Mouse (Mus musculus): ENCODE measurements around the gene Ttc9. TPM values are rescaled to one million over a fixed set of nuclear protein-coding genes. Genes with fewer than 3 reads are reported as not detected.

The Ttc9 gene
- polyA plus RNA-seq, 1 experiment: not detected

DNA sequence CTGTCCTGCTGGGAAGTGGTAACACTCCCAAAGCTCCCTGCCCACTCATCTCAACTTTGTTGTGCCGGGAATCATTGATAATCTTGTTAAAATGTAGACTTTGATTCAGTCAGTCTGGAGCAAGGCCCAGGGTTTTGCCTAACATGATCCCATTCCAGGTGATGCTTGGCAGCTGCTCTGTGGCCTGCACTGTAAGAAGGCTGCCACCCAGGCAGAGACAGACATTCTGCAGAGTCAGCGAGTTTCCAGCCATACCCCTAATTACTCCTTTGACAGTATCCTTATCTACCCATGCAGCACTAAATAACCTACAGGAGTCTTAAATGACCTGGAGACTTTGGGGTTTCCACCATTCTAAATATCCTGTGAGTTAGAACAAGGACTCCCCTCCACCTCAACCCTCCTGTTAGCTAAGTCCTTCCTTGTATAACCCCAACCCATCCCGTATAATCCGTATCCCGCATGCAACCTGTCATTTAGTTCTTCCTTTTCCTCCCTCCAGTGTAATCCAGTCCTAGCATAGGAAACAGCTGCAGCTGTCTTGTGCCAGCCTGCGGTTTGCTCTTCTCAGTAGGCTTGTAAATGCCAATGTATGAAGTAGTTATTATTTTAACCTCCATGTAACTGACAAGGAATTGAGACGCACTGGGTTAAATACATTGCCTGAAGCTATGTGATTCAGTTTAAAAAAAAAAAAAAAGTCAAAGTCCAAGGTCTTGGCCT lies 48.9 kb downstream of the Ttc9 start:
- Histone ChIP-seq H3K27me3 (ENCODE audit: control insufficient read depth) (no peaks in the 10 kb centered on the region), H3K4me1 (ENCODE audit: control insufficient read depth) (no peaks in the 10 kb centered on the region)
- TF ChIP-seq TAL1 (IDR thresholded peaks at IDR 0.05; ENCODE audit: low read length) (no peak), GATA1 (IDR thresholded peaks at IDR 0.05; ENCODE audit: low read length) (no peak)

DNA sequence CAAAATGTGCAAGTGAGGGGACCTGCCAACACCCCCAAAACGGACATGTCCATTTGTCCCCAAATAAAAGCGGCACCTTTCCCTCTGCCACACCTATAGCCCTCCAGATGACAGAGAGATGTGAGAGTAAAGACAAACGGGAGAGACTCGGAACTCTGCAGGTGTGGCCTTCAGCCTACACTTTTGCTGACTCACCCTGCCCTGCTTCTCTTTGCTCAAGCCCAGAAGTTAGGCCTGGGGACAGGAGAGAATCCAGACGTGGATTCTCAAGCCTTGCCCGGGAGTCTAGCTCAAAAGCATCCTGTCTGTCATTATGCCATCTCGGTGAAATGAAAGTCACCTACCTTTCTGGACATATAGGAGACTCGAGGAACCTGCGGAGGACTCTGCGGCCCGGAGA lies 52.3 kb downstream of the Ttc9 start:
- Histone ChIP-seq H3K27me3 (ENCODE audit: control insufficient read depth) (no peaks in the 10 kb centered on the region), H3K4me1 (ENCODE audit: control insufficient read depth) (no peaks in the 10 kb centered on the region), H3K36me3 (ENCODE audit: control insufficient read depth) (no peaks in the 10 kb centered on the region), H3K4me3 (replicated peaks) (no peak overlapping the region), H3K9me3 (ENCODE audit: control insufficient read depth, low read length) (no peaks in the 10 kb centered on the region)
- TF ChIP-seq GATA1 (IDR thresholded peaks at IDR 0.05; ENCODE audit: low read length) (no peak), TAL1 (IDR thresholded peaks at IDR 0.05; ENCODE audit: low read length) (no peak)

More for the DNA sequence above, 48.9 kb downstream of the Ttc9 start:
- no peaks in the 10 kb centered on the region for H3K9me3 ChIP-seq (ENCODE audit: control insufficient read depth, low read length)
- no peaks in the 10 kb centered on the region for H3K36me3 ChIP-seq (ENCODE audit: control insufficient read depth)
- H3K4me3 ChIP-seq (replicated peaks): no peak overlapping the region

DNA sequence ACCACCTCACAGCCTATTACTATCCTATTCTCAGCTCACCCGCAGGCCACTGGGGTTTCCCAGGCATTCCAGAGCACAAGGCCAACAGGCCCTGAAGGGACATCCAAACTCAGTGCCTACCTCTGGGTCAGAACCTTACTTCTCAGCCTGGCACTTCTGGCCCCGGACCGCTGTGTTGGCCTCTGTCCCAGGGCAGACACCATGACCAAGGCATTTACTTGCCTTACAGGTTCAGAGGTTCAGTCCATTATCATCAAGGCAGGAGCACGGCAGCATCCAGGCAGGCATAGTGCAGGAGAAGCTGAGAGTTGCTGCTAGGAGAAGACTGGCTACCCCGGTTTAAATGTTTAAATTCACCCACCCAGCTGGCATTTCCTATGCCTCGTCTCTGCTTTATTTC lies 53.0 kb downstream of the Ttc9 start:
- H3K27me3 ChIP-seq (ENCODE audit: control insufficient read depth): no peaks in the 10 kb centered on the region
- H3K9me3 ChIP-seq (ENCODE audit: control insufficient read depth, low read length): no peaks in the 10 kb centered on the region
- H3K36me3 ChIP-seq (ENCODE audit: control insufficient read depth): no peaks in the 10 kb centered on the region
- no peaks in the 10 kb centered on the region for H3K4me1 ChIP-seq (ENCODE audit: control insufficient read depth)
- TF ChIP-seq TAL1 (IDR thresholded peaks at IDR 0.05; ENCODE audit: low read length) (no peak), GATA1 (IDR thresholded peaks at IDR 0.05; ENCODE audit: low read length) (no peak)
- no peak overlapping the region for H3K4me3 ChIP-seq (replicated peaks)

DNA sequence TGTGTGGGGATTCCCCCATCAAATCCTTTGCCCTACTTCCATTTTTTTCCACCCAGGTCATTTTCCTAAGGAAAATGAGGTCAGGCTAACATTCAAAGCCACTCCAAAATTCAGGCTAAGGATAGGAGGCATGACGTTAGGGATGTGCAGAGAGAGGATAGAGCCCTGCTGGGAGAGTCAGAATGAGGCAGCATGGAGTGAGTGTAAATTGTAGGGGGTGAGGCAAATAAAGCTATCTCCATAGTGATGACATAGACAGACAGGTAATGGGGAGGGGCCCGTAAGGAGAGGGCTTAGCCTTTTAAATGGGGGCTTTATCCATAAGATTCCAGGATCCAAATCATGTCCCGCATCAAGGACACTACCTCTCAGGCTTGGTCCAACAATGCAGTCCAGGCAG lies 54.9 kb downstream of the Ttc9 start:
- H3K4me3 ChIP-seq (replicated peaks): no peak overlapping the region
- H3K9me3 ChIP-seq (ENCODE audit: control insufficient read depth, low read length): no peaks in the 10 kb centered on the region
- H3K36me3 ChIP-seq (ENCODE audit: control insufficient read depth): no peaks in the 10 kb centered on the region
- H3K27me3 ChIP-seq (ENCODE audit: control insufficient read depth): no peaks in the 10 kb centered on the region
- no peaks in the 10 kb centered on the region for H3K4me1 ChIP-seq (ENCODE audit: control insufficient read depth)
- TF ChIP-seq TAL1 (IDR thresholded peaks at IDR 0.05; ENCODE audit: low read length) (no peak), GATA1 (IDR thresholded peaks at IDR 0.05; ENCODE audit: low read length) (no peak)

DNA sequence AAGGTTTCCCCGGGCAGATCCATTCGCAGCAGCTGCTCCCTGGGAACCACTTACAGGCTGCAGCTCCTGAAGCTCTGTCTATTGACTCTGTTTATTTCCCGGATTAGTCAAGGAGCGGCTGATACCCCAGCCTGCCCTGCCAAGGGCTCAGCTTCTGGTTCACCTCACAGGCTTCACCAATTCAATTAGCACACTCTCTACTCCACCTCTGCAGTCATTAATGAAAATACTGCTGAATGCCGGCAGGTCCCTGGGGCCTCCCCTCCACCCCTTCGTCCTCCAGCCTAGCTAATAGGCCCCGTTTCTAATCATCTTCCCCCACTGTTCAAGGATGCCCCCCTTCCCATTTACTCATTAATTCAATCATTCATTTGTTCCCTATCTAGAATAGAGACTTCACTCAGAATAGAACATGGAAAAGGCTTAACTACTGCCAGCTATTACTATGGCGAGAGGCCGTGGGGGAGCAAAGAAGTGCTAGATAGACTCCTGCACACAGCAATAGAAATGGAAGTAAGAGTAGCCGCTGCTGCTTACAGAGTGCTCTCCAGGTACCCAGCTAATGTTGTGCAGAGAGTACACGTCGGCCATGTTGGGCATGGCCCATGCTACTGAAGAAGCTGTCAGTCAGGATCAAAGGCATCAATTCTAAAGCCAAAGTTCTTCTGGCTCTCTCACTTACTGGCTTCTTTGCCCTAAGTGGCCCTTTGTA lies 55.5 kb downstream of the Ttc9 start:
- H3K9me3 ChIP-seq (ENCODE audit: control insufficient read depth, low read length): no peaks in the 10 kb centered on the region

DNA sequence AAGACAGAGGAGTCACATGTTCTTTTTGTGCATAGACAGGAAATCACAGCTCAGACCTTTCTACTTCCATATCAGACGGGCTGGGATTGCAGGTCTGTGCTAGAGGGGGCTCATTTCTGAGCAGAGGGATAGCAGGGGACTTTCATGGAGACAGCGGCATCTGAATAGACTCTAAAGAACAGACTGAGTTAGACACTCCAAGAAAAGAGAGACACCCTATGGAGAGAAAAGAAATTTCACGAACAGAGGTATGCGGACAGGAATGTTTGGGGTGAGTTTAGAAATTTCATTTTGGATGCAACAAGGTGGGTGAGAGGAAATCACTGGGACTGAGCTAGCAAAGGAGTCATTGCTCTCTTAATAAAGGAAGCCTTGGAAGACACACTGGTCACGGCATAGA lies 56.8 kb downstream of the Ttc9 start:
- H3K27me3 ChIP-seq (ENCODE audit: control insufficient read depth): no peaks in the 10 kb centered on the region
- H3K4me1 ChIP-seq (ENCODE audit: control insufficient read depth): no peaks in the 10 kb centered on the region
- TF ChIP-seq TAL1 (IDR thresholded peaks at IDR 0.05; ENCODE audit: low read length) (no peak), GATA1 (IDR thresholded peaks at IDR 0.05; ENCODE audit: low read length) (no peak)
- H3K4me3 ChIP-seq (replicated peaks): no peak overlapping the region
- H3K9me3 ChIP-seq (ENCODE audit: control insufficient read depth, low read length): no peaks in the 10 kb centered on the region
- no peaks in the 10 kb centered on the region for H3K36me3 ChIP-seq (ENCODE audit: control insufficient read depth)

More for the DNA sequence above, 55.5 kb downstream of the Ttc9 start:
- H3K4me3 ChIP-seq (replicated peaks): no peak overlapping the region
- H3K36me3 ChIP-seq (ENCODE audit: control insufficient read depth): no peaks in the 10 kb centered on the region
- TF ChIP-seq TAL1 (IDR thresholded peaks at IDR 0.05; ENCODE audit: low read length): no peak
- no peaks in the 10 kb centered on the region for H3K4me1 ChIP-seq (ENCODE audit: control insufficient read depth)
- no peaks in the 10 kb centered on the region for H3K27me3 ChIP-seq (ENCODE audit: control insufficient read depth)

DNA sequence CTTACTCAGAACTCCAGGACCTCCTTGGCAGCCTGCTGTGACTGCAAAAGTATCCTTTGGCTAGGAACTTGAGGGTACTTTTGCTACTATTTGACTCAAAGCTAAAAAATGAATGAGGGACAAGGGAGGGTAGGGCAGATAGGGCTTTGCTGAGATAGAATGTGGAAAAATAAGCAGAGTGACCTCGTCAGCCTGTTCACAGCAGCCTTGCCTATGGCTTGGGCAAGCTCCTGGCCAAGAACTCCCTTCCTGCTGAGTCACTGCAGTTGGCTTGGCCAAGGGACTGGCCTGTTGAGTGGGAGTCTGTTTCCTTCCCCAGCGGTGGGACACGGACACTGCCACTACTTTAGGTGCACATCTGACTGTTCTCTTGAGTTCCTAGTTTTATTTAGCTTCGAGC lies 57.5 kb downstream of the Ttc9 start:
- Histone ChIP-seq H3K27me3 (ENCODE audit: control insufficient read depth) (no peaks in the 10 kb centered on the region), H3K4me1 (ENCODE audit: control insufficient read depth) (no peaks in the 10 kb centered on the region), H3K36me3 (ENCODE audit: control insufficient read depth) (no peaks in the 10 kb centered on the region), H3K9me3 (ENCODE audit: control insufficient read depth, low read length) (no peaks in the 10 kb centered on the region), H3K4me3 (replicated peaks) (no peak overlapping the region)
- TF ChIP-seq GATA1 (IDR thresholded peaks at IDR 0.05; ENCODE audit: low read length) (no peak), TAL1 (IDR thresholded peaks at IDR 0.05; ENCODE audit: low read length) (no peak)

DNA sequence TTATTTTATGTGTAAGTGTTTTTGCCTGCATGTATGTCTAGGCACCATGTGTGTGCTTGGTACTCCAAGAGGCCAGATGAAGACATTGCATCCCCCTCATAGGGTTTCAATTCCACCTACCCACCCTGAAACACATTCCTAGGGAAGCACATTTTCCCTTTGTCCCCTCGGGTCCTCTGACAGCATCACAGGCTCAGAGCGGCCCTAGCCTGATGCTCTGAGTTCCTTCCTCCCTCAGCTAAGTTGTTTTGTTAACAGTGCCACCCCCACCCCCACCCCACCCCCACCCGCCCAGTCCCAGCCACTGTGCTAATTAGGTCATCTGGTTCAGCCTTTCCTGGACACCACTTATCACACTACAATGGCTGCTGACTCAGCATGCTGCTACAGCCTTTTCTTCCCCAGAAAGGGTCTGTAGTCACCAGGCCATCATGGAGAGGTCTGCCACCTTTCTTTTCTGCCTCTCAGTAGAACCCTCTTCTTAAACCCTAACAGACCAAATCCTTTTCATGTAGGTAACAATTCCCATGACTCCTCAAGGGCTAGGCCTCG lies 58.5 kb downstream of the Ttc9 start:
- Histone ChIP-seq H3K36me3 (ENCODE audit: control insufficient read depth) (no peaks in the 10 kb centered on the region), H3K9me3 (ENCODE audit: control insufficient read depth, low read length) (no peaks in the 10 kb centered on the region), H3K4me1 (ENCODE audit: control insufficient read depth) (no peaks in the 10 kb centered on the region), H3K4me3 (replicated peaks) (no peak overlapping the region), H3K27me3 (ENCODE audit: control insufficient read depth) (no peaks in the 10 kb centered on the region)
- TF ChIP-seq GATA1 (IDR thresholded peaks at IDR 0.05; ENCODE audit: low read length): no peak
- no peak for TF ChIP-seq TAL1 (IDR thresholded peaks at IDR 0.05; ENCODE audit: low read length)

DNA sequence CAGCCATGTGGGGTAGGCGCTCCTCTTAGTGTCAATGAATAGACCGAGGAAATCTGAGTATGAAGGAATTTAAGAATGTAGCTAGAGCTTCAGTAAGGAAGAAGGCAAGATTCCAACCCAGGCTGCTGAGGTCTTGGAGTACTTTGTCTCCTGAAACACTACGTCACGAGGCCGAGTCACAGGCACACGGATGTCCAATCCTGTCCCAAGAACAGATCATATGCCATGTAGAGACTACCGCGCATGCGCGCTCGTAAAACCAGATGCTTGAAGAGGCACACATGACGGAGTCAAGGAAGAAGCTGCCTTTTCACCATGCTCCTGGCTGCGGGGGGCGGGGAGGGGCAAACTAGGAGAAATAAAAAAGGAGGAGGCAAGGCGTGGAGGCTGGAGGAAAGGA lies 59.1 kb downstream of the Ttc9 start:
- no peak for TF ChIP-seq TAL1 (IDR thresholded peaks at IDR 0.05; ENCODE audit: low read length)
- TF ChIP-seq GATA1 (IDR thresholded peaks at IDR 0.05; ENCODE audit: low read length): no peak
- Histone ChIP-seq H3K4me3 (replicated peaks) (no peak overlapping the region), H3K4me1 (ENCODE audit: control insufficient read depth) (no peaks in the 10 kb centered on the region), H3K36me3 (ENCODE audit: control insufficient read depth) (no peaks in the 10 kb centered on the region), H3K27me3 (ENCODE audit: control insufficient read depth) (no peaks in the 10 kb centered on the region), H3K9me3 (ENCODE audit: control insufficient read depth, low read length) (no peaks in the 10 kb centered on the region)
